Mouse (Mus musculus) stomach, embryonic 14.5 days (tissue): Measurements from ENCODE around the gene Gm10486. TPM values are rescaled to one million over a fixed set of nuclear protein-coding genes. Genes with fewer than 3 reads are reported as not detected.
"Not testable (repeated sequence)": the region's sequence is repeated elsewhere in the genome, so short reads cannot be mapped to it uniquely, and the experiment has no call there.

ENCODE experiments used
- ATAC-seq: fragments of 200-750 bp; cut with Nextera tagmentation; 2 replicates; pipeline ENCODE4 v1.8.0; 2017; ENCODE audit warnings: low read depth, moderate TSS enrichment; ENCODE audit not compliant: insufficient number of reproducible peaks, insufficient read depth, low FRiP score
- H3K27ac ChIP-seq: fragments of 300-500 bp; sonication (generic); 2 replicates; pipeline ENCODE4 v1.5.1; 2014; ENCODE audit warnings: mild to moderate bottlenecking, low read length, moderate library complexity, mixed read lengths
- H3K27me3 ChIP-seq: fragments of 300-500 bp; sonication (generic); 2 replicates; pipeline ENCODE4 v1.6.1; 2014; ENCODE audit warnings: low read length, control low read depth, mixed read lengths; ENCODE audit not compliant: control insufficient read depth, insufficient read depth
- H3K36me3 ChIP-seq: fragments of 300-500 bp; sonication (generic); 2 replicates; pipeline ENCODE4 v1.6.1; 2014; ENCODE audit warnings: mild to moderate bottlenecking, control low read depth, low read length, moderate library complexity, mixed read lengths; ENCODE audit not compliant: control insufficient read depth, insufficient read depth
- H3K4me1 ChIP-seq: fragments of 300-500 bp; sonication (generic); 2 replicates; pipeline ENCODE4 v1.6.1; 2014; ENCODE audit warnings: low read length, control low read depth, mixed read lengths; ENCODE audit not compliant: control insufficient read depth, insufficient read depth
- H3K4me2 ChIP-seq: fragments of 300-500 bp; sonication (generic); replicated peaks from 2 replicates; pipeline ENCODE4 v1.6.1; 2014; ENCODE audit warnings: low read depth, low read length, control low read depth
- H3K4me3 ChIP-seq: fragments of 300-500 bp; sonication (generic); 2 replicates; pipeline ENCODE4 v1.5.1; 2014; ENCODE audit warnings: low read depth, low read length, control low read depth
- H3K9ac ChIP-seq: fragments of 300-500 bp; sonication (generic); replicated peaks from 2 replicates; pipeline ENCODE4 v1.6.1; 2014; ENCODE audit warnings: low read depth, mild to moderate bottlenecking, control low read depth, low read length, moderate library complexity, mixed read lengths
- H3K9me3 ChIP-seq: fragments of 300-500 bp; sonication (generic); 2 replicates; pipeline ENCODE4 v1.6.1; 2016; ENCODE audit warnings: low read depth, low read length, control low read depth; ENCODE audit not compliant: control insufficient read depth
- WGBS: fragments of 180-500 bp; shearing (Covaris S2); extraction: QIAGEN DNeasy Blood & Tissue Kit; methylation state at CpG from one replicate; pipeline ENCODE4 v1.1.7; 2014; 5-methylcytosine and 5-hydroxymethylcytosine counted together
- polyA plus RNA-seq: library from polyadenylated mRNA; unstranded; fragments of >200 nt; fragmentation: Nextera tagmentation; extraction: Ambion mirVana; gene quantifications from 2 replicates; pipeline ENCODE4 v1.2.1, GENCODE M21; 2014

Gm10486 gene
- not detected in 2 replicates for polyA plus RNA-seq

DNA sequence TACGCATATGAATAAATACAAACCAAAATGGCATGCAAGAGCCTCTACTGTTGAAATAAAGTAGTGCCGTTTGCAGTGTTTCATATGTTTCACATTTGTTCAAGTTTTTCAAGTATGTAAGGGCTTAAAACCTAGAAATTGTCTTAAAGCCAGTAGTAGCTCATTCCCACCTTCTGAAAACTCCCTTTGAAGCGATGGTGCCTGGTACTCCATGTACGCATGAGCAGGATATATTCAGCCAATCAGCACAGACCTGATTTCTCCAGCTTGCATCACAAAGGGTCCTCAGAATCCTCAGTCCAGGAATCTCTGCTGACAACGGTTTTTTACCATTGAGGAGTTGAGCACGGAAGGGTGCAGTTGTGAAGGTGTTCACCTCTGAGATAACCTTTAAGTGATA is at the start of gene Gm10486:
Gm10486 (plus strand) TSS at position 301 of the 400 bp plus-strand sequence.
- H3K27ac ChIP-seq, ATAC-seq, H3K4me2 ChIP-seq, H3K27me3 ChIP-seq, H3K4me3 ChIP-seq, H3K9ac ChIP-seq, H3K9me3 ChIP-seq, H3K4me1 ChIP-seq, H3K36me3 ChIP-seq: not testable (repeated sequence)
- WGBS: no CpG with 5 or more reads among the region's 6 CpGs
